Mouse (Mus musculus): Measurements from ENCODE around the gene Megf6. TPM values are rescaled to one million over a fixed set of nuclear protein-coding genes. Genes with fewer than 3 reads are reported as not detected.

Gene Megf6
- 0.48 TPM for polyA plus RNA-seq (2017; shearing (Covaris generic))

GRCm38 (mm10) chr4:154170506-154171150 is at the start of gene Megf6:
Gene Megf6 (plus strand): TSS chr4:154170730.

GRCm38 (mm10) chr4:154140182-154140212 is 30.5 kb upstream of the Megf6 start, which contains the start of gene Trp73:
Gene Trp73 (minus strand): TSS chr4:154140208.

GRCm38 (mm10) chr4:154142211-154143040 is 28.1 kb upstream of the Megf6 start, which contains the start of gene Wrap73:
Gene Wrap73 (plus strand): TSS chr4:154142372.

GRCm38 (mm10) chr4:154160538-154161390 is 9.8 kb upstream of the Megf6 start, which contains the start of gene Tprgl:
Gene Tprgl (minus strand): TSS chr4:154160666.

GRCm38 (mm10) chr4:154301466-154301881 is 130.9 kb downstream of the Megf6 start, which contains the start of gene Arhgef16:
Gene Arhgef16 (minus strand): TSS chr4:154301676.

Other genes starting within 250 kb of the Megf6 start
- gene A430005L14Rik, start 213.5 kb upstream of the Megf6 start, polyA plus RNA-seq (2017; shearing (Covaris generic)) = 35.3 TPM
- 16.0 TPM for gene Dffb, start 195.6 kb upstream of the Megf6 start, polyA plus RNA-seq (2017; shearing (Covaris generic))
- 10.8 TPM for gene Cep104, start 195.5 kb upstream of the Megf6 start, polyA plus RNA-seq (2017; shearing (Covaris generic))
- gene Lrrc47, start 159.0 kb upstream of the Megf6 start, polyA plus RNA-seq (2017; shearing (Covaris generic)) = 46.7 TPM
- gene Smim1, start 144.5 kb upstream of the Megf6 start, polyA plus RNA-seq (2017; shearing (Covaris generic)) = 0.76 TPM
- gene Ccdc27, start 128.1 kb upstream of the Megf6 start, polyA plus RNA-seq (2017; shearing (Covaris generic)) = not detected
- gene Trp73, start 30.5 kb upstream of the Megf6 start, polyA plus RNA-seq (2017; shearing (Covaris generic)) = 0.56 TPM
- gene Wrap73, start 28.4 kb upstream of the Megf6 start, polyA plus RNA-seq (2017; shearing (Covaris generic)) = 22.3 TPM
- gene Tprgl, start 10.1 kb upstream of the Megf6 start, polyA plus RNA-seq (2017; shearing (Covaris generic)) = 387 TPM
- 0.72 TPM for gene Arhgef16, start 130.9 kb downstream of the Megf6 start, polyA plus RNA-seq (2017; shearing (Covaris generic))
- not detected for gene B230104I21Rik, start 165.4 kb downstream of the Megf6 start, polyA plus RNA-seq (2017; shearing (Covaris generic))

Measured in effector memory CD4-positive, alpha-beta T cell, adult 7 months (primary cell).